Mouse (Mus musculus) midbrain, embryonic 15.5 days (tissue): ENCODE results near the gene Nepn. TPM values are rescaled to one million over a fixed set of nuclear protein-coding genes. Genes with fewer than 3 reads are reported as not detected.
A peak's percentile ranks its signal among the peaks of the same experiment; 100 is the strongest.
"Not testable (repeated sequence)": the region's sequence is repeated elsewhere in the genome, so short reads cannot be mapped to it uniquely, and the experiment has no call there.

Source experiments
- ATAC-seq: fragments of 200-750 bp; cut with Nextera tagmentation; replicated peaks from 2 replicates; pipeline ENCODE4 v1.8.0; 2017; ENCODE audit warnings: moderate TSS enrichment
- H3K27ac ChIP-seq: fragments of 300-500 bp; sonication (generic); 2 replicates; pipeline ENCODE4 v1.5.1; 2015; ENCODE audit warnings: mild to moderate bottlenecking, inconsistent platforms
- H3K27me3 ChIP-seq: fragments of 300-500 bp; sonication (generic); replicated peaks from 2 replicates; pipeline ENCODE4 v1.6.1; 2015; ENCODE audit warnings: inconsistent platforms
- H3K36me3 ChIP-seq: fragments of 300-500 bp; sonication (generic); replicated peaks from 2 replicates; pipeline ENCODE4 v1.6.1; 2015; ENCODE audit warnings: inconsistent platforms
- H3K4me1 ChIP-seq: fragments of 300-500 bp; sonication (generic); 2 replicates; pipeline ENCODE4 v1.6.1; 2015; ENCODE audit warnings: inconsistent platforms
- H3K4me2 ChIP-seq: fragments of 300-500 bp; sonication (generic); 2 replicates; pipeline ENCODE4 v1.6.1; 2015; ENCODE audit warnings: inconsistent platforms, mild to moderate bottlenecking, moderate library complexity
- H3K4me3 ChIP-seq: fragments of 300-500 bp; sonication (generic); 2 replicates; pipeline ENCODE4 v1.5.1; 2015; ENCODE audit warnings: mild to moderate bottlenecking, inconsistent platforms
- H3K9ac ChIP-seq: fragments of 300-500 bp; sonication (generic); 2 replicates; pipeline ENCODE4 v1.6.1; 2015; ENCODE audit warnings: mild to moderate bottlenecking, inconsistent platforms
- H3K9me3 ChIP-seq: fragments of 300-500 bp; sonication (generic); 2 replicates; pipeline ENCODE4 v1.6.1; 2016; ENCODE audit warnings: inconsistent platforms
- whole genome bisulfite sequencing: fragments of 180-500 bp; shearing (Covaris S2); methylation state at CpG from one replicate; pipeline ENCODE4 v1.1.7; 2015; ENCODE audit warnings: mixed read lengths; 5-methylcytosine and 5-hydroxymethylcytosine counted together
- polyA plus RNA-seq: library from polyadenylated mRNA; unstranded; fragments of >200 nt; fragmentation: Nextera tagmentation; extraction: Ambion mirVana; gene quantifications from 2 replicates; pipeline ENCODE4 v1.2.1, GENCODE M21; 2015

The Nepn gene
- not detected in 2 replicates for polyA plus RNA-seq

- no peak within 1 kb of the TSS for H3K9ac ChIP-seq
- H3K36me3 ChIP-seq = no peaks in the 10 kb centered on the region
- no peak within 1 kb of the TSS for H3K4me3 ChIP-seq
- WGBS = 76% methylated on average over 5 of the region's 5 CpGs
- H3K4me2 ChIP-seq = no peak within 1 kb of the TSS
- H3K27me3 ChIP-seq = no peaks in the 10 kb centered on the region
- H3K27ac ChIP-seq = no peak within 1 kb of the TSS
- H3K4me1 ChIP-seq = no peaks in the 10 kb centered on the region
- no peak for ATAC-seq
- H3K9me3 ChIP-seq = no peaks in the 10 kb centered on the region
These were observed at the start of gene Nepn for GRCm38 (mm10) chr10:52388922-52389430. Gene Nepn, plus strand, starts transcription at chr10:52388972.

DNA sequence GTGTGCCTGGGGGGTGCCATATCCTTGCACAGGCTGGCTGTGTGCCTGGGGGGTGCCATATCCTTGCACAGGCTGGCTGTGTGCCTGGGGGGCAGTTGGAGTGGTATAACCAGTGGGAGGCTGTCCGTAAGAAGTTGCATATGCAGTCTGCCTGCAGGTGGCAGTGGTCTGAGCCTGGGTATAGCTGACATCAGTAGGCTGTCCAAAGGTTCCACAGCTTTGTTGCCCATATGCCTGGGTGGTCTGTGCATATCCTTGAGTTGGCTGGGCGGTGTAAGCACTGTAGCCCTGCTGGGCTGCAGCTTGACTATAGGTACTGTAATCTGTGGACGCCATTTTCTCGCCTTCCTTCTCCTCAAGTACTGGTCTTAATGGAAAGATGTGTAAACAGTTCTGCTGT is 45.4 kb upstream of the Nepn start:
- not testable (repeated sequence) for H3K27ac ChIP-seq, H3K4me1 ChIP-seq, H3K4me3 ChIP-seq, ATAC-seq, H3K4me2 ChIP-seq, H3K9me3 ChIP-seq, H3K9ac ChIP-seq, H3K27me3 ChIP-seq
- 91% methylated on average over 4 of the region's 4 CpGs for WGBS
- H3K36me3 ChIP-seq = peaks cover 49% of the 10 kb centered on the region

DNA sequence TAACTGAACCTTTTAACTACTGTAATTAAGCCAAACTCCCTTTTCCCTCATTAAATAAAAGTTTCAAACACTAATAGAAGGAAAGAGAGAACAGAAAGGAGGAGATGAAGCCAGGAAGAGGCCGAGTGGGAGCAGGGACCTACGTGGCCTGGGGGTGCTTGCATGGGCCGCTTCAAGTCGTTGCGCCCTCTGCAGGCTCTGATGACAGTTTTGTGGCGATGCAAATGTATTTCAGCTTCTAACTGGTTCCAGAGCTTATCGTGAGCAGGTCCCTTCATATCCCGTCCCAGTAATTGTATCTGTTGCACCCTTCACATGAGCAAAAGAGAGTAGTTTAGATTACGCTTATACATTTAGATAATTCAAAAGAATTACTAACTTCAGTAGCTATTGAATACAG is 35.6 kb upstream of the Nepn start:
- Histone ChIP-seq H3K9me3 (no peaks in the 10 kb centered on the region), H3K27ac (no peak overlapping the region), H3K36me3 (peaks cover 23% of the 10 kb centered on the region), H3K9ac (no peak overlapping the region), H3K4me3 (no peak overlapping the region), H3K4me1 (no peaks in the 10 kb centered on the region), H3K27me3 (no peaks in the 10 kb centered on the region), H3K4me2 (no peak overlapping the region)
- ATAC-seq = no peak
- WGBS = 74% methylated on average over 9 of the region's 9 CpGs

DNA sequence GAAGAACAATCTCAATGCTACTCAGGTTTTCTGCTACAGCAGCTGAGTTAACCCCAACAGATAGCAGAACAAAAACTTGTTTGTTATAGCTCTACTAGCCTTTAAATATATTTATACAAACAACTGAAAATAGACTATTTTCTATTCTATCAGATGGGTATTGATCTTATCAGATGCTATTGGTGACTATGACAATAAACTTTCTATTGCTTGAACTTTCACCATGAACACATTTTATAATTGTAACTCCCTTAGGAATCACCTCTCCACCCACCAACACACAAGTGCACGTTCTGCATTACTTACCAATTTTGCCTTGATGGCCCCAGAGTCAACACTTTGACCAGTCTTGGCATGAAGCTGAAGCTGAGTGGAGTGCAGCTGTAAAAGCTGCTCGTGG is 30.3 kb upstream of the Nepn start, which contains the start of gene Gm26741:
TSS of gene Gm26741 (plus strand) at position 301 of the 400 bp plus-strand sequence.
- WGBS = 93% methylated on average over 2 of the region's 2 CpGs
- no peaks in the 10 kb centered on the region; the same call in 1 of the 2 replicates for H3K36me3 ChIP-seq
- no peak within 1 kb of the TSS for H3K9ac ChIP-seq
- H3K27ac ChIP-seq = no peak within 1 kb of the TSS
- no peaks in the 10 kb centered on the region for H3K4me1 ChIP-seq
- H3K27me3 ChIP-seq = no peaks in the 10 kb centered on the region
- no peak within 1 kb of the TSS for H3K4me3 ChIP-seq
- no peaks in the 10 kb centered on the region for H3K9me3 ChIP-seq
- no peak within 1 kb of the TSS for H3K4me2 ChIP-seq
- ATAC-seq = no peak

- Histone ChIP-seq H3K4me1 (no peaks in the 10 kb centered on the region), H3K36me3 (no peaks in the 10 kb centered on the region), H3K9ac (no peak overlapping the region), H3K27ac (no peak overlapping the region), H3K4me2 (no peak overlapping the region), H3K27me3 (no peaks in the 10 kb centered on the region), H3K4me3 (no peak overlapping the region), H3K9me3 (no peaks in the 10 kb centered on the region)
- no peak for ATAC-seq
- over 99% methylated on average over 4 of the region's 4 CpGs for WGBS
These were observed 28.5 kb upstream of the Nepn start for GRCm38 (mm10) chr10:52360241-52360735.

DNA sequence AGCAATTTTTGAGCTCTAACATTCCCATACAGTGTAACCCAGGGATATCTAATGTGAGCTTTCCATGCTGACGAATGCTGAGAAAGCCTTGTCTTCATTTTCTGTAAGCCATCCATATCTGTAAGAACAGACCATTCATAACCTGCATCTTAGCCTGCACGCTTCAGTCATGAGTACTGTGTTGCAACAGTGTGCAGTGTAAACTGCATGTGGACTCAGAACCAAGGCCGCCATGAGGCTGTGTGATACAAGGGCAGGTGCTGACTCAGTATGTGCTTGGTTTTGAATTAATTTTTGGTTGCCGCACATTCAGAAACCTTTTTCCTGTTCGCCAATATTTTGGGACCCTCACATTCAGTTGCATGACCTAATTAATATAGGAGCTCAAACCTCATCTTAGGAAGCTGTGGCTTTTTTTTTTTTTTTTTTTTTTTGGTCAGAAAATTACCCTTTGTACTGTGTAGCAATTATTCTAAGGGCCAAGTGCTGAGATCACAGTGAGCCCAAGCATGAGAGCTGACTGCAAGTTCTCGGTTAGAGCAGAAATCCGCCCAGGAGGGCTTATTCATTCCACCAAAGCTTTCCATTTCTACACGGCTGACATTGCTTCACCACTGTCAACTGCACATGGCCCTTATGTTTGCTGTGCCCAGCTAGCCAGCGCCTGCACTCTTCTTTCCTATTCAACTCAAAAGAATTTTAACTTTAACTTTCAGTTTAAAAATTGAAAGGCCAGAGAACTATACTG is 27.7 kb upstream of the Nepn start:
- Histone ChIP-seq H3K4me2 (no peak overlapping the region), H3K4me1 (no peaks in the 10 kb centered on the region), H3K4me3 (no peak overlapping the region), H3K9me3 (no peaks in the 10 kb centered on the region), H3K27me3 (no peaks in the 10 kb centered on the region), H3K27ac (no peak overlapping the region), H3K9ac (no peak overlapping the region), H3K36me3 (no peaks in the 10 kb centered on the region)
- WGBS = 88% methylated on average over 9 of the region's 9 CpGs
- ATAC-seq = no peak

GRCm38 (mm10) chr10:52368376-52368775 is 20.4 kb upstream of the Nepn start:
- Histone ChIP-seq H3K27me3 (no peaks in the 10 kb centered on the region), H3K9ac (no peak overlapping the region), H3K36me3 (no peaks in the 10 kb centered on the region), H3K4me2 (no peak overlapping the region), H3K27ac (no peak overlapping the region), H3K9me3 (no peaks in the 10 kb centered on the region), H3K4me3 (no peak overlapping the region), H3K4me1 (no peaks in the 10 kb centered on the region)
- no peak for ATAC-seq
- 91% methylated on average over 4 of the region's 4 CpGs for WGBS

DNA sequence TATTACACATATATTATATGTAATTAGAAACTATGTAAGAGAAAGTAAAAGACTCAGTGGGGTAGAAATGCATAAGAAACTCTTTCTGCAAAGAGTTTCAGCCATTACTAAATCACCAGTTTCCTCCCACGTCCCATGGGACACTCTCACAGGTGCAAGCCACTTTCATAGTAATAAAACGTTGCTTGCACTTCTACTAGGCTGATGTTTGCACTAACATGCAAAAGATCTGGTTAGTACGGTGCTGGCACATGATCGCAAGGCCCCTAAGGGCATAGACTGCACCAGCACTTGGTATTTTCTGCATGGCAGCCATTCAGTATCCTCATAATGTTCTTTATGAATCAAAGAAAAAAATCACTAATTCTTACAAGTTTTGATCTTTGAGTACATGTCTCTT is 14.9 kb upstream of the Nepn start:
- Histone ChIP-seq H3K9me3 (no peaks in the 10 kb centered on the region), H3K27me3 (no peaks in the 10 kb centered on the region), H3K4me1 (peaks cover 12% of the 10 kb centered on the region), H3K9ac (no peak overlapping the region), H3K27ac (no peak overlapping the region), H3K36me3 (no peaks in the 10 kb centered on the region), H3K4me2 (no peak overlapping the region), H3K4me3 (no peak overlapping the region)
- ATAC-seq = no peak
- WGBS = 72% methylated on average over 4 of the region's 4 CpGs

DNA sequence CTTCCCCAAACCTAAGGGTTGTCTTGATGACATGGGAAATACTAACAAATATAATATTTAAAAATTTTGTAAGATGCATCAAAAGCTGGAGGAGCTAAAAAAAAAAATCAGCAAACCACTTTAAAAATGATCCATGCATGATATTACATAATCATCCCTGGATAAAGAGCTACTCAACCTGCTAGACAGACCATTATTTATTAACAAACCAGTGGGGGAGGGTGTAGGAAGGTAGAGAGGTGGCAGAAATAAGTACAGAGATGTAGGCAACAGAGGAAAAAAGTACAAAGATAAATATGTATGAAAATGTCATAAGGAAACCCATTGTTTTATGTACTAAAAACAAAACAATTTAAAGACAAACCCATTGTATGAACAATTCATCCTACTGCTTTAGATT is 14.1 kb upstream of the Nepn start:
- H3K27ac ChIP-seq = no peak overlapping the region
- H3K9ac ChIP-seq = no peak overlapping the region
- H3K4me1 ChIP-seq = peaks cover 19% of the 10 kb centered on the region
- no peaks in the 10 kb centered on the region for H3K36me3 ChIP-seq
- ATAC-seq = no peak
- no peaks in the 10 kb centered on the region for H3K9me3 ChIP-seq
- no peaks in the 10 kb centered on the region for H3K27me3 ChIP-seq
- no peak overlapping the region for H3K4me3 ChIP-seq
- no peak overlapping the region for H3K4me2 ChIP-seq

GRCm38 (mm10) chr10:52376422-52376821 is 12.3 kb upstream of the Nepn start:
- ATAC-seq = no peak
- H3K27me3 ChIP-seq = no peaks in the 10 kb centered on the region
- H3K9ac ChIP-seq = no peak overlapping the region
- H3K4me1 ChIP-seq = peaks cover 20% of the 10 kb centered on the region
- H3K4me3 ChIP-seq = no peak overlapping the region
- no peaks in the 10 kb centered on the region for H3K36me3 ChIP-seq
- H3K4me2 ChIP-seq = no peak overlapping the region
- no peaks in the 10 kb centered on the region for H3K9me3 ChIP-seq
- WGBS = 92% methylated on average over 2 of the region's 2 CpGs
- H3K27ac ChIP-seq = no peak overlapping the region

DNA sequence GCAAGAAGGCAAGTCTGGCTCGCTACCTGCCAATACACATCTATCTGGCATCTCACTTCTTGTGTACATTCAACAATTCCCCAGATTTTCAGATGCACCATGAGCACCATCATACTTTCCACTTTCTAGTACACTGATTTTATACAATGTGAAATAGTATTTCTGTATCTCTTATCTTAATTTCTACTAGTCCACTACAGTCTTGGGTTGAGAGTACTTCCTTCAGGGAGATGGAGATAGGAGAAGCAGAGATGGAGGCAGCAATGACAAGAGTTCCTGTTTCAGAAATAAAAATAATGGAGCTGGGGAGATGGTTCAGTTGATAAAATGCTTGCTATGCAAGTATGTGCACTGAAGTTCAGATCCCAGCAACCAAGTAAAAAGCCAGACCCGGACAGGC is 11.0 kb upstream of the Nepn start:
- Histone ChIP-seq H3K36me3 (no peaks in the 10 kb centered on the region), H3K4me1 (peaks cover 23% of the 10 kb centered on the region), H3K4me3 (no peak overlapping the region), H3K9ac (no peak overlapping the region), H3K27ac (no peak overlapping the region), H3K4me2 (no peak overlapping the region), H3K27me3 (no peaks in the 10 kb centered on the region), H3K9me3 (no peaks in the 10 kb centered on the region)
- ATAC-seq = no peak
- WGBS = 92% methylated on average over 2 of the region's 2 CpGs

- ATAC-seq = peak; percentile 73
- H3K36me3 ChIP-seq = no peaks in the 10 kb centered on the region
- H3K4me2 ChIP-seq = peak overlapping the region; percentile 61
- WGBS = under 1% methylated on average over 19 of the region's 19 CpGs
- peak overlapping the region; percentile 97 for H3K27ac ChIP-seq
- H3K4me3 ChIP-seq = peak overlapping the region; percentile 96
- peaks cover 24% of the 10 kb centered on the region for H3K4me1 ChIP-seq
- no peaks in the 10 kb centered on the region for H3K27me3 ChIP-seq
- no peaks in the 10 kb centered on the region for H3K9me3 ChIP-seq
- peak overlapping the region; percentile 96 for H3K9ac ChIP-seq
These were observed 7.4 kb upstream of the Nepn start for GRCm38 (mm10) chr10:52381321-52381801.
